Mouse (Mus musculus) kidney, embryonic 14.5 days (tissue): ENCODE results near the gene Fpgt. TPM values are rescaled to one million over a fixed set of nuclear protein-coding genes. Genes with fewer than 3 reads are reported as not detected.

Source experiments
- ATAC-seq: fragments of 200-750 bp; cut with Nextera tagmentation; 2 replicates; pipeline ENCODE4 v1.8.0; 2017; ENCODE audit warnings: moderate number of reproducible peaks, mild to moderate bottlenecking, moderate TSS enrichment, moderate library complexity; ENCODE audit not compliant: low FRiP score, low TSS enrichment
- H3K27ac ChIP-seq: fragments of 300-500 bp; sonication (generic); 2 replicates; pipeline ENCODE4 v1.5.1; 2014; ENCODE audit warnings: low read depth, mild to moderate bottlenecking, low read length, moderate library complexity, mixed read lengths
- H3K27me3 ChIP-seq: fragments of 300-500 bp; sonication (generic); 2 replicates; pipeline ENCODE4 v1.6.1; 2014; ENCODE audit warnings: mild to moderate bottlenecking, low read length; ENCODE audit not compliant: control insufficient read depth, insufficient read depth
- H3K36me3 ChIP-seq: fragments of 300-500 bp; sonication (generic); 2 replicates; pipeline ENCODE4 v1.6.1; 2014; ENCODE audit warnings: low read length, mixed read lengths; ENCODE audit not compliant: control insufficient read depth, insufficient read depth
- H3K4me1 ChIP-seq: fragments of 300-500 bp; sonication (generic); 2 replicates; pipeline ENCODE4 v1.6.1; 2014; ENCODE audit warnings: low read length, mixed read lengths; ENCODE audit not compliant: control insufficient read depth, insufficient read depth
- H3K4me2 ChIP-seq: fragments of 300-500 bp; sonication (generic); replicated peaks from 2 replicates; pipeline ENCODE4 v1.6.1; 2014; ENCODE audit warnings: low read depth, mild to moderate bottlenecking, low read length
- H3K4me3 ChIP-seq: fragments of 300-500 bp; sonication (generic); 2 replicates; pipeline ENCODE4 v1.5.1; 2014; ENCODE audit warnings: mild to moderate bottlenecking, low read length
- H3K9ac ChIP-seq: fragments of 300-500 bp; sonication (generic); 2 replicates; pipeline ENCODE4 v1.6.1; 2014; ENCODE audit warnings: low read depth, mild to moderate bottlenecking, low read length, moderate library complexity
- H3K9me3 ChIP-seq: fragments of 300-500 bp; sonication (generic); 2 replicates; pipeline ENCODE4 v1.6.1; 2016; ENCODE audit warnings: low read length; ENCODE audit not compliant: control insufficient read depth
- WGBS: fragments of 180-500 bp; shearing (Covaris S2); extraction: QIAGEN DNeasy Blood & Tissue Kit; methylation state at CpG from one replicate; pipeline ENCODE4 v1.1.7; 2014; 5-methylcytosine and 5-hydroxymethylcytosine counted together
- polyA plus RNA-seq: library from polyadenylated mRNA; unstranded; fragments of >200 nt; fragmentation: Nextera tagmentation; extraction: Ambion mirVana; gene quantifications from 2 replicates; pipeline ENCODE4 v1.2.1, GENCODE M21; 2014

Fpgt gene
- polyA plus RNA-seq, 1 experiment from 2014 or later = 14.4 TPM

GRCm38 (mm10) chr3:155057566-155057965 lies 35.6 kb downstream of the Fpgt start:
- H3K27ac ChIP-seq = no peak overlapping the region
- ATAC-seq = no peak
- no peaks in the 10 kb centered on the region for H3K4me1 ChIP-seq
- no peak overlapping the region for H3K4me2 ChIP-seq
- H3K36me3 ChIP-seq = no peaks in the 10 kb centered on the region
- H3K27me3 ChIP-seq = no peaks in the 10 kb centered on the region
- H3K9ac ChIP-seq = no peak overlapping the region
- no peaks in the 10 kb centered on the region for H3K9me3 ChIP-seq
- no peak overlapping the region for H3K4me3 ChIP-seq

GRCm38 (mm10) chr3:155056606-155057005 lies 36.6 kb downstream of the Fpgt start:
- no peak overlapping the region for H3K9ac ChIP-seq
- no peaks in the 10 kb centered on the region for H3K27me3 ChIP-seq
- H3K4me3 ChIP-seq = no peak overlapping the region
- H3K27ac ChIP-seq = no peak overlapping the region
- no peaks in the 10 kb centered on the region for H3K4me1 ChIP-seq
- no peaks in the 10 kb centered on the region for H3K36me3 ChIP-seq
- no peaks in the 10 kb centered on the region for H3K9me3 ChIP-seq
- H3K4me2 ChIP-seq = no peak overlapping the region
- ATAC-seq = no peak

GRCm38 (mm10) chr3:155055231-155055916 lies 37.8 kb downstream of the Fpgt start, which contains the start of gene Tnni3k:
Gene Tnni3k (minus strand): TSS chr3:155055407.
- ATAC-seq = no peak
- no peak within 1 kb of the TSS for H3K4me3 ChIP-seq
- H3K36me3 ChIP-seq = no peaks in the 10 kb centered on the region
- H3K4me2 ChIP-seq = no peak within 1 kb of the TSS
- no peaks in the 10 kb centered on the region for H3K27me3 ChIP-seq
- no peak within 1 kb of the TSS for H3K9ac ChIP-seq
- H3K27ac ChIP-seq = no peak within 1 kb of the TSS
- H3K4me1 ChIP-seq = no peaks in the 10 kb centered on the region
- WGBS = 72% methylated on average over 6 of the region's 6 CpGs
- no peaks in the 10 kb centered on the region for H3K9me3 ChIP-seq

- Histone ChIP-seq H3K27ac (no peak overlapping the region), H3K9me3 (no peaks in the 10 kb centered on the region), H3K4me3 (no peak overlapping the region), H3K9ac (no peak overlapping the region), H3K36me3 (no peaks in the 10 kb centered on the region), H3K4me2 (no peak overlapping the region), H3K4me1 (no peaks in the 10 kb centered on the region), H3K27me3 (no peaks in the 10 kb centered on the region)
- ATAC-seq = no peak
- 73% methylated on average over 1 of the region's 1 CpGs for WGBS
Measured at GRCm38 (mm10) chr3:155053189-155053588, 40.0 kb downstream of the Fpgt start.

- no peak for ATAC-seq
- H3K4me2 ChIP-seq = no peak overlapping the region
- no peaks in the 10 kb centered on the region for H3K4me1 ChIP-seq
- no peaks in the 10 kb centered on the region for H3K36me3 ChIP-seq
- H3K4me3 ChIP-seq = no peak overlapping the region
- no peaks in the 10 kb centered on the region for H3K9me3 ChIP-seq
- no peaks in the 10 kb centered on the region for H3K27me3 ChIP-seq
- H3K9ac ChIP-seq = no peak overlapping the region
- no peak overlapping the region for H3K27ac ChIP-seq
Measured at GRCm38 (mm10) chr3:155052021-155052420, 41.2 kb downstream of the Fpgt start.

GRCm38 (mm10) chr3:155039012-155039836 lies 54.0 kb downstream of the Fpgt start:
- Histone ChIP-seq H3K27me3 (no peaks in the 10 kb centered on the region), H3K9ac (no peak overlapping the region), H3K9me3 (no peaks in the 10 kb centered on the region), H3K27ac (no peak overlapping the region), H3K4me2 (no peak overlapping the region), H3K4me3 (no peak overlapping the region), H3K36me3 (no peaks in the 10 kb centered on the region), H3K4me1 (no peaks in the 10 kb centered on the region)
- WGBS = 43% methylated on average over 1 of the region's 1 CpGs
- ATAC-seq = no peak

Other genes with a start within 250 kb of the Fpgt start
- gene Tnni3k, start 38.0 kb downstream of the Fpgt start, polyA plus RNA-seq = not detected in 2 replicates
- gene Lrriq3, start within 50 bp of the Fpgt start, polyA plus RNA-seq = 1.3 and 1.4 TPM in 2 replicates